Mouse (Mus musculus) testis, adult 10 weeks (tissue): Measurements from ENCODE around the gene Dctn2. TPM values are rescaled to one million over a fixed set of nuclear protein-coding genes. Genes with fewer than 3 reads are reported as not detected.

ENCODE experiments used
- polyA plus RNA-seq: library from polyadenylated mRNA; stranded (reverse); fragments of 350-450 nt; fragmentation: Illumina TruSeq; extraction: RNeasy Lipid Tissue Mini Kit (QIAGEN cat#74804); gene quantifications from one replicate; pipeline ENCODE4 v1.2.3, GENCODE M21; 2014; ENCODE audit warnings: low read depth, low replicate concordance

Dctn2 gene
- polyA plus RNA-seq = 67.0 TPM

GRCm38 (mm10) chr10:127266112-127267091 is at the start of gene Dctn2:
Gene Dctn2 (plus strand): TSS chr10:127266368.

GRCm38 (mm10) chr10:127262548-127263398 is 3.4 kb upstream of the Dctn2 start, which contains the start of gene Kif5a:
Gene Kif5a (minus strand): TSS chr10:127263348.

GRCm38 (mm10) chr10:127288800-127289572 is 22.8 kb downstream of the Dctn2 start, which contains the start of gene Mbd6:
Gene Mbd6 (minus strand): TSS chr10:127289018.

GRCm38 (mm10) chr10:127311476-127312355 is 45.5 kb downstream of the Dctn2 start, which contains the start of gene Mars:
Gene Mars (minus strand): TSS chr10:127311786.

GRCm38 (mm10) chr10:127321621-127322020 is 55.5 kb downstream of the Dctn2 start, which contains the start of gene Arhgap9:
Gene Arhgap9 (plus strand): TSS chr10:127321964.

Other genes starting within 250 kb of the Dctn2 start
- 2.9 TPM for gene Tsfm, start 235.5 kb upstream of the Dctn2 start, polyA plus RNA-seq
- 3.7 TPM for gene Mettl1, start 225.0 kb upstream of the Dctn2 start, polyA plus RNA-seq
- not detected for gene Eef1akmt3, start 224.9 kb upstream of the Dctn2 start, polyA plus RNA-seq
- 0.11 TPM for gene Cyp27b1, start 218.1 kb upstream of the Dctn2 start, polyA plus RNA-seq
- gene March9, start 206.2 kb upstream of the Dctn2 start, polyA plus RNA-seq = 0.27 TPM
- 13.9 TPM for gene Cdk4, start 202.8 kb upstream of the Dctn2 start, polyA plus RNA-seq
- gene Tspan31, start 196.1 kb upstream of the Dctn2 start, polyA plus RNA-seq = 9.5 TPM
- 0.06 TPM for gene Agap2, start 191.1 kb upstream of the Dctn2 start, polyA plus RNA-seq
- 5.2 TPM for gene Os9, start 145.2 kb upstream of the Dctn2 start, polyA plus RNA-seq
- 1.1 TPM for gene B4galnt1, start 101.1 kb upstream of the Dctn2 start, polyA plus RNA-seq
- 3.1 TPM for gene Slc26a10, start 85.7 kb upstream of the Dctn2 start, polyA plus RNA-seq
- 7.3 TPM for gene Arhgef25, start 76.3 kb upstream of the Dctn2 start, polyA plus RNA-seq
- 7.7 TPM for gene Dtx3, start 70.6 kb upstream of the Dctn2 start, polyA plus RNA-seq
- 7.2 TPM for gene Pip4k2c, start 54.8 kb upstream of the Dctn2 start, polyA plus RNA-seq
- gene Kif5a, start 3.0 kb upstream of the Dctn2 start, polyA plus RNA-seq = 0.84 TPM
- 3.4 TPM for gene Mbd6, start 22.6 kb downstream of the Dctn2 start, polyA plus RNA-seq
- 11.4 TPM for gene Mars, start 45.4 kb downstream of the Dctn2 start, polyA plus RNA-seq
- 0.10 TPM for gene Arhgap9, start 55.6 kb downstream of the Dctn2 start, polyA plus RNA-seq
- gene Gli1, start 75.6 kb downstream of the Dctn2 start, polyA plus RNA-seq = 0.13 TPM
- not detected for gene Inhbe, start 88.0 kb downstream of the Dctn2 start, polyA plus RNA-seq
- gene Inhbc, start 104.1 kb downstream of the Dctn2 start, polyA plus RNA-seq = not detected
- gene R3hdm2, start 114.0 kb downstream of the Dctn2 start, polyA plus RNA-seq = 121 TPM
- gene Stac3, start 235.3 kb downstream of the Dctn2 start, polyA plus RNA-seq = not detected
- gene Ndufa4l2, start 248.6 kb downstream of the Dctn2 start, polyA plus RNA-seq = 10.5 TPM